Mouse (Mus musculus) small intestine, adult 2 months (tissue): ENCODE results near the gene Dram1. TPM values are rescaled to one million over a fixed set of nuclear protein-coding genes. Genes with fewer than 3 reads are reported as not detected.

Experiments
- H3K27ac ChIP-seq: fragments of 200-500 bp; 2 replicates; pipeline ENCODE4 v1.5.1; 2012; ENCODE audit warnings: low read depth, low read length, control low read depth, inconsistent platforms; ENCODE audit not compliant: insufficient read depth
- H3K27me3 ChIP-seq: fragments of 200-500 bp; 2 replicates; pipeline ENCODE4 v1.6.1; 2012; ENCODE audit warnings: mild to moderate bottlenecking, moderate library complexity, low read length, inconsistent platforms; ENCODE audit not compliant: control insufficient read depth, insufficient read depth
- H3K36me3 ChIP-seq: fragments of 200-500 bp; 2 replicates; pipeline ENCODE4 v1.6.1; 2012; ENCODE audit warnings: mild to moderate bottlenecking, low read length, control low read depth, inconsistent platforms; ENCODE audit not compliant: control insufficient read depth, insufficient read depth
- H3K4me1 ChIP-seq: fragments of 200-500 bp; 2 replicates; pipeline ENCODE4 v1.6.1; 2012; ENCODE audit warnings: low read length, inconsistent platforms, mixed read lengths; ENCODE audit not compliant: control insufficient read depth, insufficient read depth, insufficient read length
- H3K4me3 ChIP-seq: fragments of 200-500 bp; 2 replicates; pipeline ENCODE4 v1.5.1; 2012; ENCODE audit warnings: low read depth, mild to moderate bottlenecking, control low read depth, inconsistent platforms, low read length, moderate library complexity
- CTCF ChIP-seq: fragments of 200-500 bp; IDR thresholded peaks from 2 replicates; pipeline ENCODE4 v1.5.1; 2012; ENCODE audit warnings: low read depth, mild to moderate bottlenecking, control low read depth, inconsistent platforms, low read length, moderate library complexity, mixed read lengths; ENCODE audit not compliant: insufficient replicate concordance, insufficient read length; ENCODE audit errors: extremely low read depth
- POLR2A ChIP-seq: fragments of 200-500 bp; IDR thresholded peaks from 2 replicates; pipeline ENCODE4 v1.6.1; 2012; ENCODE audit warnings: low read depth, mild to moderate bottlenecking, control low read depth, inconsistent platforms, low read length, moderate library complexity
- WGBS: fragments of 180-500 bp; shearing (Covaris S2); methylation state at CpG from one replicate; pipeline ENCODE4 v1.1.7; 2018; 5-methylcytosine and 5-hydroxymethylcytosine counted together
- polyA plus RNA-seq: library from polyadenylated mRNA; depleted of rRNA; stranded (reverse); fragments of >200 nt; gene quantifications from 2 replicates; pipeline ENCODE4 v1.2.3, GENCODE M21; 2012; rRNA removed

The Dram1 gene
- polyA plus RNA-seq, 1 experiment, result 3.6 TPM

DNA sequence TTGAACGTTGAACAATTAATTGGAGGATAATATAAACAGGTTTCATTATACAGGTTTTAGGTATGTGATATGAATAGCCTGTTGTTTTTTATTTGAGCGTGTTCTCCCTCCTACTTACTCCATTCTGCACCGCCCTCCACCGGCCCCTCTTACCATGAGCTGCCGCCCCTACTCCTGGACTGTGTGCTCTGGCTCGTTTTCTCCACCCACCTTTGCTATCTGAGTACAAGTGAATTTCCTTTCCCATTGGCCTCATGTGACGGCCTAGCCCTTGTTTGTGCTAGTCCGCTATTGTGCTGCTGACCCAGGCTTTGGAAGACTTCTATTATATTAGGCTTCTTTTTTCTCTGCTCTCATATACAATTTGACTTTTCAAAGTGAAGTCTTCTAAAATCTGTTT is 91.6 kb downstream of the Dram1 start:
- H3K36me3 ChIP-seq, result no peaks in the 10 kb centered on the region
- H3K27ac ChIP-seq, result no peak overlapping the region
- H3K27me3 ChIP-seq, result no peaks in the 10 kb centered on the region
- WGBS, result 61% methylated on average over 8 of the region's 8 CpGs
- H3K4me1 ChIP-seq, result no peaks in the 10 kb centered on the region
- TF ChIP-seq POLR2A (no peak), CTCF (no peak)
- H3K4me3 ChIP-seq, result no peak overlapping the region

DNA sequence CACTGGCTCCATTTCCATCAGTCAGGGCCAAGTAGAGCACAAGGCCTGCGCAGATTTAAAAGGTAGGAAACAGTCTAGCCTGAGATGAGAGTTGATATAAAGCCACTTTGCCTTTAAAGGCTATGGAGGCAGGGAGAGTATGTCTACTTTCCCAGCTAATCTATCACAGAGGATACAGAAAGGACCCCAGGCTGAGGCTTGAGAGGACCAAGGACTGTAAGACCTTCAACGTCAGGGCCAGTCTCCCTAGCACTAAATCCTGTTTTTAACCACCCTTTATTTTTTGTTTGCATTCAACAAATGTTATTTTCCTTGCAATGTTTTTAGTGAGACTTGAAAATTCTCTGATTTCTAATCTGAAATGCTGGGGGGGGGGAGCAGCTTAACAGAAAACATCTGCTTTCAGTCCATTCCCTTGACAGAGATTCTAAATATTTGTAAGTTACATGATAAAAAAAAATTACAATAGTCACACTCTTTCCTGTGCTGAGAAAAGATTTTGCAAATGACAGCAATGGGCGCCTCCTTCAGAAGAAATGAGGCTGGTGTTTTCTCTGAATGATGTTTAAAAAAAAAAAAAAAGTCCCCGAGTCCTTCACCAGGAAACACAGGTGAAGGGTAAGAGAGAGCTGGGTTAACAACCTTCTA is 94.4 kb downstream of the Dram1 start:
- Histone ChIP-seq H3K4me1 (no peaks in the 10 kb centered on the region), H3K27ac (no peak overlapping the region), H3K4me3 (no peak overlapping the region), H3K27me3 (no peaks in the 10 kb centered on the region), H3K36me3 (no peaks in the 10 kb centered on the region)
- WGBS, result 81% methylated on average over 4 of the region's 4 CpGs
- TF ChIP-seq CTCF (no peak), POLR2A (no peak)

DNA sequence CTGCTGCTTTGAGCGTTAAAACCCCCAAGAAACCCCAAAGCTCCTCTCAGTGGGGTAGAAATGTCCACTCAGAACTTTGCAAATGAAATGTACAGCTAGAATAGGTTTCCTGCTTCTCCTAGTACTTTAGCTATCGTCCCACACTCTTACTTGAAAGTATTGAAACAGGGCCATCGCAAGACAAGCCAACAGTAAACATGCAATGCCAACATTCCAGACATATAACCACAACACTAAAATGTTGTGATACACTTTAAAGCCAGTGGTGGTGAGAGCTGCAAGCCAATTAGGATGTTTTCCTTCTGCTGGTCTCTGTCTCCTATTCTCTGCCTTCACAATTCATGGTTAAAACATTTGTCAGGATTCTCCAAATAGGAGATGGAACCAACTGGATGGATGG is 97.2 kb downstream of the Dram1 start:
- Histone ChIP-seq H3K27me3 (no peaks in the 10 kb centered on the region), H3K4me1 (no peaks in the 10 kb centered on the region), H3K4me3 (no peak overlapping the region), H3K27ac (no peak overlapping the region), H3K36me3 (no peaks in the 10 kb centered on the region)
- TF ChIP-seq POLR2A (no peak), CTCF (no peak)
- 71% methylated on average over 3 of the region's 3 CpGs for WGBS

DNA sequence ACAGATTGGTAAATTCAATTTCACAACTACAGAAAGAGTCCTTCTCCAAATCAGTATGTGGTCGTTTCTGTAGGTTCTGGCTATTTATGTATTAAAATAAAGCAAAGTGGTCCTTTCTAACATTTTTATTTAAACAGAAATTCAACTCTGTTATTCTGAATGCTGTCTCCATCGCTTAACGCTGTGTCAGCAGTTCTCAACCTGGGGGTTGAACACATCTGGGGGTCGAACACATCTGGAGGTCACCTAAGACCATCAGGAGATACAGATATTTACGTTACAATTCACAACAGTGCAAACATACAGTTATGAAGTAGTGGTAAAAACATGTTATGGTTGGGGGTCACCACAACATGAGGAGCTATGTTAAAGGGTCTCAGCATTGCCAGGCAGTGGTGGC is 104.8 kb downstream of the Dram1 start:
- no peak for TF ChIP-seq POLR2A
- TF ChIP-seq CTCF, result no peak
- 74% methylated on average over 5 of the region's 5 CpGs for WGBS

More for the DNA sequence above, 104.8 kb downstream of the Dram1 start:
- no peak overlapping the region for H3K4me3 ChIP-seq
- H3K36me3 ChIP-seq, result no peaks in the 10 kb centered on the region
- H3K27me3 ChIP-seq, result no peaks in the 10 kb centered on the region
- no peaks in the 10 kb centered on the region for H3K4me1 ChIP-seq
- H3K27ac ChIP-seq, result no peak overlapping the region

Other genes with a start within 250 kb of the Dram1 start
- 0.27 and 0.42 TPM in 2 replicates for gene Parpbp, start 232.1 kb downstream of the Dram1 start, polyA plus RNA-seq
- 0.69 and 1.5 TPM in 2 replicates for gene Nup37, start 232.1 kb downstream of the Dram1 start, polyA plus RNA-seq
- 6.6 and 9.4 TPM in 2 replicates for gene Washc3, start 178.0 kb downstream of the Dram1 start, polyA plus RNA-seq
- gene Gnptab, start 52 bp upstream of the Dram1 start, polyA plus RNA-seq, result 4.5 and 6.1 TPM in 2 replicates
- gene Sycp3, start 80.5 kb upstream of the Dram1 start, polyA plus RNA-seq, result not detected in 2 replicates
- 90.5 and 98.9 TPM in 2 replicates for gene Chpt1, start 125.0 kb upstream of the Dram1 start, polyA plus RNA-seq
- gene Mybpc1, start 226.1 kb upstream of the Dram1 start, polyA plus RNA-seq, result 0.17 TPM in 1 of 2 replicates, not detected in the other